Mouse (Mus musculus): ENCODE data around the gene Stat2.

DNA sequence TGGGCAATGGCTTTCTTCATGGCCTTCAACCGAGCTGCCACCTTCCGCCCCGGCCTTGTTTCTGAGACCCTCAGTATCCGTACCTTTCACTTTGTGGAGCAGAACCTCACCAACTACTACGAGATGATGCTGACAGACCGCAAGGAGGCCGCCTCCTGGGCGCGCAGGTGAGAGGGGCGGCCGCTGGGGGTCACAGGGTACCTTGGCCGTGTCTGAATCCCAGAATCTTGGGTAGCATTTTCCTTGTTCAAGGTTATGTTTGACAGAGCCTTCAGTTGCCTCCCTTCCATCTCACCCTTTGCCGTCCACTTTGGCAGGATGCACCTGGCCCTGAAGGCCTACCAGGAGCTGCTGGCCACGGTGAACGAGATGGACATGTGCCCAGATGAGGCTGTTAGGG, 26.2 kb upstream of the Stat2 start:
- no peak for TF ChIP-seq CTCF (IDR thresholded peaks at IDR 0.05; ENCODE audit: low read depth)
- no peak for TF ChIP-seq EP300 (IDR thresholded peaks at IDR 0.05; ENCODE audit: low read depth)

All from liver, postnatal 0 days (tissue).